Mouse (Mus musculus) left cerebral cortex, postnatal 4 days (tissue): ENCODE results near the gene Zpbp2. TPM values are rescaled to one million over a fixed set of nuclear protein-coding genes. Genes with fewer than 3 reads are reported as not detected.

Experiments
- DNase-seq: peaks from one replicate; pipeline ENCODE4 v3.0.0-alpha.2; 2022
- intact Hi-C: fragments of 180-260 bp; cut with DNase I; formaldehyde crosslinking; loops from one replicate; pipeline ENCODE4 v1.15.1; 2025
- total RNA-seq, 2 experiments: library from RNA; stranded (reverse); gene quantifications; 2 replicates each; pipeline ENCODE4 v1.2.3; 2021

Gene Zpbp2
- total RNA-seq, 2 experiments from 2014 or later, result not detected

- DNase-seq, result no peak
- intact Hi-C loops, result no loop called here
Measured at GRCm38 (mm10) chr11:98553966-98554365, 3.1 kb downstream of the Zpbp2 start.

GRCm38 (mm10) chr11:98555124-98555700 lies 4.3 kb downstream of the Zpbp2 start:
- intact Hi-C loops, result no loop called here
- no peak for DNase-seq

GRCm38 (mm10) chr11:98560942-98561341 lies 10.0 kb downstream of the Zpbp2 start:
- DNase-seq, result no peak
- intact Hi-C loops, result no loop called here

- no peak for DNase-seq
- intact Hi-C loops, result no loop called here
Measured at GRCm38 (mm10) chr11:98563025-98563424, 12.1 kb downstream of the Zpbp2 start.

- no peak for DNase-seq
- intact Hi-C loops, result no loop called here
Measured at GRCm38 (mm10) chr11:98563921-98564414, 13.1 kb downstream of the Zpbp2 start.

- DNase-seq, result no peak
- intact Hi-C loops, result no loop called here
Measured at GRCm38 (mm10) chr11:98568326-98568725, 17.4 kb downstream of the Zpbp2 start.

DNA sequence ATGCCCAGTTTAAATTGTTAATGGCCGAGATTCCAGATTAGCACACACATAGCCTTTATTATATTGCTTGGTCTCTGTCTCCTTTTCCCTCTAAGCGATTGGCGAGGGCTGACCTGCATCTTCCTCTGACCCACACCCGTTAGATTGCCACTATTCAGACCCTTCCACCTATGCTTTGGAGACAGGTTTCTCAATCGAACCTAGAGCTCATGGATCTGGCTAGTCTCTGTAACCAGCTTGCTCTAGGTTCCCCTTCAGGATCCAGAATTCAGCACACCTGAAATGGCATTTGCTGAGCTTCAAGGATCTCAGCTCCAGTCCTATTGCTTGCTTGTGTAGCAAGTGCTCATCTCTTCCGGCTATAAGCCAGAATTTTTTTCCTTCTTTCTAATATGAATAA lies 18.6 kb downstream of the Zpbp2 start:
- no peak for DNase-seq
- intact Hi-C loops, result no loop called here

DNA sequence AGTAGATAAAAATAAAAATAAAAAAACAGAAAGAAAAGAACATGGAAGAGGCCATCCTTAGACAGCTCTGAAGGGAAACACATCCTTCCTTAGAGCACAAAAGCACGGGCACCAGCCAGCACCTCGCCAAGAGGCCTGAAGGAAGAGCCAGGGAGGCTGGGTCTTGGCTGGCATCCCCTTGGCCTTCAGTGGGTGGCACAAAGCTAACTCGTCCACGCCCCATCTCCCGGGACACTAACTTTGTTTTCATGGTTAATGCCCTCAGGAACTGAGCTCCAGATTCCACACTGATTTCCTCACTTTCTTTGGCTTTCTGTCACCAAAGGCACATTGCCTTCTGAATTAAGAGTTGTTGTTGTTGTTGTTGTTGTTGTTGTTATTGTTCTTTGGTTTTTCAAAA lies 26.9 kb downstream of the Zpbp2 start:
- intact Hi-C loops, result no loop called here
- no peak for DNase-seq

- intact Hi-C loops, result no loop called here
Measured at GRCm38 (mm10) chr11:98580301-98581121, 29.6 kb downstream of the Zpbp2 start.

GRCm38 (mm10) chr11:98581286-98582029 lies 30.6 kb downstream of the Zpbp2 start:
- no peak for DNase-seq
- intact Hi-C loops, result no loop called here

More at GRCm38 (mm10) chr11:98580301-98581121, 29.6 kb downstream of the Zpbp2 start:
- no peak for DNase-seq

GRCm38 (mm10) chr11:98582030-98582388 lies 31.1 kb downstream of the Zpbp2 start:
- intact Hi-C loops, result no loop called here
- DNase-seq, result no peak

DNA sequence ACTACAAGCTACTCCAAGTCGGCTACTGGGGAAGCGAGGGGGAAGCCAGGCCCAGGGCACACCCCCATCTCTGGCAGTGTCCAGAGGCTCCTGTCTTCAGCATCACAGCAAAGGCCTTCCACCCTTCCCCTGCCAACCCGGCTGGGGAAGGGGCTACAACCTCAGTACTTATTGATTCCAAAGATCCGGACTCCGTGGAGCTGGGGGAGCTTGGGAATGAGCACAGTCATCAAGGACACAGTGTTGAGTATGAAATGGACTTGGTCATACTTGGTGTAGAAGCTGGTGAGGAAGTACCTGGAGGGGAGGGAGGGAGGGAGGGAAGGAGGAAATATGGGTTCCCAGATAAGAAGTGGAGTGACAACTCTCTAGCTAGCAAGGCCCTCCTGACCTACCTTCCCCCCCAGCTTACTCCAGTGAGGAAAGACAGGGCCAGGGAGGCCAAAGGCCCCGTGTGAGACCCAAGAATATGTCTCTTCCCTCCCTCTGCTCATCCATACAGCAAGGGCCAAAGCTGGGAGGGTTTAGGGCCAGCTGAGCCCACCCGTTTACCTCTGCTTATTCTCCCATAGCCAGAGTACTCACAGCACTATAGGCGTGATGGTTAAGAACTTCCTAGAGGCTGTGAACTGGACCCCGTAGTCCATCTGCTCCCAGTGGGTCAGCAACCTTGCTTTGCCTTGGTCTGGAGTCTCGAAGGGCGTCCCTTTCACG lies 31.8 kb downstream of the Zpbp2 start:
- intact Hi-C loops, result no loop called here
- DNase-seq, result no peak

GRCm38 (mm10) chr11:98583265-98583552 lies 32.3 kb downstream of the Zpbp2 start:
- DNase-seq, result no peak
- intact Hi-C loops, result no loop called here

DNA sequence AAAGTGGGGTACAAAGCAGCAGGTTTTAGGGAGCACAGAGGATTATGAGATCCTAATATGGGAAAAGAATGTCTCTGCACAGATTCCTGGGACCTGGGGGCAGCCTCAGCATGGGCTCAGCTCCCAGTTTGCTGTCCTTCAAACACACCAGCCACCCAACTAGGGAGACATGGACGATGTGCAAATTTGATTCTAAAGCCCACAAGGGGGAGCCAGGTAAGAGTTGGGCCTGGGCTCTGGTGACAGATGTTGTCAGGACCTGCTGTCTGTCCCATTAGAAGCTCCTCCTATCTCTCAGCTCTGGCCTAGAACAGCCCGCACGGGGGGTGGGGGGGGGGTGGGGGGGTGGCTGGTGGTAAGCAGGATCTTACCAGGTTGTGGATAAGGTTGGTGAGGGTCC lies 32.7 kb downstream of the Zpbp2 start:
- intact Hi-C loops, result no loop called here
- no peak for DNase-seq

- intact Hi-C loops, result no loop called here
- no peak for DNase-seq
Measured at GRCm38 (mm10) chr11:98584146-98584545, 33.2 kb downstream of the Zpbp2 start.

DNA sequence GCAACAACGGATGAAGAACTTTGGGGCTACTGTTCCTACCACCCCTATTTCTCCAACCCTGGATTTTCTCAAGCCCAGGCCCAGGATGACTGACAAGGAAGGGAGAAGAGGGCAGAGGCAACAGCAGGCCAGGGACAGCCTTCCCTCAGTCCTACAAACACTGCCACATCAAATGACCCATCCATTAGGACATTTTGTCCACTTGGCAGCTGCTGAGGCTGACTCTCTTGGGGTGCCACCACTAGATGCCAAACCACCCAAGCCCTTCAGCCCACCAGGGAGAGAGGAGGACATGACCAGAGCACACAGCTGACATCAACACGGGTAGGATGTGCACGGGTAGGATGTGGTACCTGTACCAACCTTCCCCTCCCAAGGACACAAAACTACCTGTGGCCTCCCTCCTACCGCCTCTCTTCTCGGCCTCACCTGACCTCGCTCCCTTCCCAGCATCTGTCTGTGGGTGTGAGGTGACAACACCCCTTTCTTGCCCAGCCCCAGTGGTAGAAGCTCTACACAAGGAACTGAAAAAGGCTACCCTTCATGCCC lies 33.8 kb downstream of the Zpbp2 start:
- no peak for DNase-seq

GRCm38 (mm10) chr11:98586087-98586891 lies 35.4 kb downstream of the Zpbp2 start:
- intact Hi-C loops, result no loop called here
- DNase-seq, result peak; percentile 24

More for the DNA sequence above, 33.8 kb downstream of the Zpbp2 start:
- intact Hi-C loops, result no loop called here

DNA sequence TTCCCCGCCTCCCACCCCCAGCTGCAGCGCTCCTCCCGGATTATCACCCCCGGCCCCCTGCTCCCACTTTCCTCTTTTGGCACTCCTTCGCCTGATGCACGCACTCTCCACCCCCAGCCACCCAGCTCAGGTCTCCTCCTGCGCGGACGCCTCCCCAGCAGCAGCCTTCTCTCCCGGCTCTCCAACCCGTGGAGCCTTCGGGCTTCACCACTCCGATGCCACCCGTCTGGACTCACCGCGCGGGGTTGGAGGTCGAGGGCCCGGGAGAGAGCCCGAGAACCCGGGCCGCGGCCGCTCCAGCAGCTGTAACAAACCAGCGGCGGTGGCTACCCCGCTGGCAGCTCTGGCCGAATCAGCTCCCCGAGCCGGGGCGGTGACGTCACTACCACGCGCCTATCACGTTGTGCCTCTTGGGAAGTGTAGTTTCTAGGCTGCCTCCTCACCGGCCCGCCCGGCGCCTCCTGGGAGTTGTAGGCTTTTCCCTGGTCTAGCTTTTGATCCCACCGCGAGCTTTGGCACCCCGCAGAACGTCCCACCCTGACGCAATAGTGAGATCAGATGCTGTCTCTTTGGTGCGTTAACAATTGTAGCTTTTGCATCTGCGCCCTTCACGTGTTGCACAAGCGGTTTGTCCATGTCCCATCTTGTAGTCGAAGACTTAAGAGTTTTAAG lies 36.1 kb downstream of the Zpbp2 start, which contains the start of gene Ormdl3:
Gene Ormdl3, minus strand, starts transcription at position 477 of the 672 bp plus-strand sequence.
- DNase-seq, result peak; percentile 99
- intact Hi-C loops, result no loop called here
